Mouse (Mus musculus) limb, embryonic 15.5 days (tissue): ENCODE results near the gene Gm27021. TPM values are rescaled to one million over a fixed set of nuclear protein-coding genes. Genes with fewer than 3 reads are reported as not detected.

Experiments
- ATAC-seq: fragments of 200-750 bp; cut with Nextera tagmentation; 2 replicates; pipeline ENCODE4 v1.8.0; 2017; ENCODE audit warnings: low read depth, moderate TSS enrichment; ENCODE audit not compliant: insufficient number of reproducible peaks, low FRiP score, low TSS enrichment
- H3K27ac ChIP-seq: fragments of 300-500 bp; sonication (generic); 2 replicates; pipeline ENCODE4 v1.5.1; 2015; ENCODE audit warnings: moderate library complexity, mild to moderate bottlenecking, inconsistent platforms
- H3K27me3 ChIP-seq: fragments of 300-500 bp; sonication (generic); 2 replicates; pipeline ENCODE4 v1.6.1; 2015; ENCODE audit warnings: inconsistent platforms
- H3K36me3 ChIP-seq: fragments of 300-500 bp; sonication (generic); 2 replicates; pipeline ENCODE4 v1.6.1; 2015; ENCODE audit warnings: inconsistent platforms
- H3K4me1 ChIP-seq: fragments of 300-500 bp; sonication (generic); 2 replicates; pipeline ENCODE4 v1.6.1; 2015; ENCODE audit warnings: inconsistent platforms
- H3K4me2 ChIP-seq: fragments of 300-500 bp; sonication (generic); 2 replicates; pipeline ENCODE4 v1.6.1; 2015; ENCODE audit warnings: mild to moderate bottlenecking, inconsistent platforms
- H3K4me3 ChIP-seq: fragments of 300-500 bp; sonication (generic); 2 replicates; pipeline ENCODE4 v1.5.1; 2015; ENCODE audit warnings: mild to moderate bottlenecking, inconsistent platforms
- H3K9ac ChIP-seq: fragments of 300-500 bp; sonication (generic); 2 replicates; pipeline ENCODE4 v1.6.1; 2015; ENCODE audit warnings: inconsistent platforms
- H3K9me3 ChIP-seq: fragments of 300-500 bp; sonication (generic); 2 replicates; pipeline ENCODE4 v1.6.1; 2016; ENCODE audit warnings: inconsistent platforms
- WGBS: fragments of 180-500 bp; shearing (Covaris S2); methylation state at CpG from one replicate; pipeline ENCODE4 v1.1.7; 2015; 5-methylcytosine and 5-hydroxymethylcytosine counted together
- polyA plus RNA-seq: library from polyadenylated mRNA; unstranded; fragments of >200 nt; fragmentation: Nextera tagmentation; extraction: Ambion mirVana; gene quantifications from 2 replicates; pipeline ENCODE4 v1.2.1, GENCODE M21; 2015

Gm27021 gene
- polyA plus RNA-seq, 1 experiment from 2014 or later = 5.0 TPM

GRCm38 (mm10) chr8:120616663-120617626, 50.9 kb downstream of the Gm27021 start:
- H3K9ac ChIP-seq = no peak overlapping the region
- no peaks in the 10 kb centered on the region for H3K27me3 ChIP-seq
- peaks cover 13% of the 10 kb centered on the region for H3K4me1 ChIP-seq
- no peaks in the 10 kb centered on the region for H3K9me3 ChIP-seq
- 47% methylated on average over 7 of the region's 8 CpGs for WGBS
- ATAC-seq = no peak
- no peak overlapping the region for H3K4me3 ChIP-seq
- H3K36me3 ChIP-seq = no peaks in the 10 kb centered on the region
- no peak overlapping the region for H3K27ac ChIP-seq
- no peak overlapping the region for H3K4me2 ChIP-seq

- no peak for ATAC-seq
- Histone ChIP-seq H3K4me2 (no peak overlapping the region), H3K9me3 (no peaks in the 10 kb centered on the region), H3K9ac (no peak overlapping the region), H3K27ac (no peak overlapping the region), H3K4me3 (no peak overlapping the region), H3K4me1 (peaks cover 13% of the 10 kb centered on the region), H3K36me3 (no peaks in the 10 kb centered on the region), H3K27me3 (no peaks in the 10 kb centered on the region)
- 81% methylated on average over 3 of the region's 3 CpGs for WGBS
Measured at GRCm38 (mm10) chr8:120614491-120614890, 53.4 kb downstream of the Gm27021 start.

- WGBS = 82% methylated on average over 6 of the region's 6 CpGs
- H3K36me3 ChIP-seq = no peaks in the 10 kb centered on the region
- H3K9me3 ChIP-seq = no peaks in the 10 kb centered on the region
- H3K4me1 ChIP-seq = 0 out of 2 replicates have a peak, but pooled peaks cover 3% of the 10 kb centered on the region
- no peak overlapping the region for H3K27ac ChIP-seq
- no peaks in the 10 kb centered on the region for H3K27me3 ChIP-seq
- no peak overlapping the region for H3K9ac ChIP-seq
- no peak for ATAC-seq
- no peak overlapping the region for H3K4me2 ChIP-seq
- no peak overlapping the region for H3K4me3 ChIP-seq
Measured at GRCm38 (mm10) chr8:120610824-120611223, 57.1 kb downstream of the Gm27021 start.

GRCm38 (mm10) chr8:120607885-120608284, 60.0 kb downstream of the Gm27021 start:
- H3K36me3 ChIP-seq = no peaks in the 10 kb centered on the region
- no peaks in the 10 kb centered on the region for H3K27me3 ChIP-seq
- peaks cover 4% of the 10 kb centered on the region for H3K4me1 ChIP-seq
- H3K4me2 ChIP-seq = no peak overlapping the region
- 16% methylated on average over 7 of the region's 7 CpGs for WGBS
- no peak for ATAC-seq
- no peak overlapping the region for H3K9ac ChIP-seq
- no peak overlapping the region for H3K27ac ChIP-seq
- H3K9me3 ChIP-seq = no peaks in the 10 kb centered on the region
- H3K4me3 ChIP-seq = no peak overlapping the region

- H3K27ac ChIP-seq = no peak overlapping the region
- WGBS = 83% methylated on average over 9 of the region's 9 CpGs
- H3K9ac ChIP-seq = no peak overlapping the region
- no peaks in the 10 kb centered on the region for H3K9me3 ChIP-seq
- H3K4me2 ChIP-seq = no peak overlapping the region
- H3K4me3 ChIP-seq = no peak overlapping the region
- no peaks in the 10 kb centered on the region for H3K36me3 ChIP-seq
- H3K4me1 ChIP-seq = peaks cover 8% of the 10 kb centered on the region
- ATAC-seq = no peak
- no peaks in the 10 kb centered on the region for H3K27me3 ChIP-seq
Measured at GRCm38 (mm10) chr8:120607460-120607859, 60.4 kb downstream of the Gm27021 start.

- ATAC-seq = no peak
- no peaks in the 10 kb centered on the region for H3K36me3 ChIP-seq
- H3K4me1 ChIP-seq = peaks cover 25% of the 10 kb centered on the region
- H3K27ac ChIP-seq = no peak overlapping the region
- H3K4me3 ChIP-seq = no peak overlapping the region
- H3K4me2 ChIP-seq = no peak overlapping the region
- no peaks in the 10 kb centered on the region for H3K9me3 ChIP-seq
- no peak overlapping the region for H3K9ac ChIP-seq
- H3K27me3 ChIP-seq = no peaks in the 10 kb centered on the region
- WGBS = 40% methylated on average over 6 of the region's 6 CpGs
Measured at GRCm38 (mm10) chr8:120602672-120603071, 65.2 kb downstream of the Gm27021 start.

GRCm38 (mm10) chr8:120599504-120599903, 68.4 kb downstream of the Gm27021 start:
- no peaks in the 10 kb centered on the region for H3K27me3 ChIP-seq
- no peak for ATAC-seq
- no peak overlapping the region for H3K4me3 ChIP-seq
- H3K4me2 ChIP-seq = no peak overlapping the region
- WGBS = 56% methylated on average over 7 of the region's 7 CpGs
- no peak overlapping the region for H3K27ac ChIP-seq
- no peak overlapping the region for H3K9ac ChIP-seq
- H3K9me3 ChIP-seq = no peaks in the 10 kb centered on the region
- peaks cover 22% of the 10 kb centered on the region for H3K4me1 ChIP-seq
- no peaks in the 10 kb centered on the region for H3K36me3 ChIP-seq

- 13% methylated on average over 24 of the region's 24 CpGs for WGBS
- no peaks in the 10 kb centered on the region for H3K36me3 ChIP-seq
- H3K9ac ChIP-seq = no peak overlapping the region
- H3K4me2 ChIP-seq = peak overlapping the region; percentile 42
- ATAC-seq = peak; percentile 27; the same call in 1 of the 2 replicates
- no peaks in the 10 kb centered on the region for H3K27me3 ChIP-seq
- H3K4me3 ChIP-seq = peak overlapping the region; percentile 11
- no peaks in the 10 kb centered on the region for H3K9me3 ChIP-seq
- 0 out of 2 replicates have a peak overlapping the region, but pooled peaks have one; percentile 8 for H3K27ac ChIP-seq
- H3K4me1 ChIP-seq = peaks cover 22% of the 10 kb centered on the region
Measured at GRCm38 (mm10) chr8:120598579-120598978, 69.3 kb downstream of the Gm27021 start.

- H3K9me3 ChIP-seq = no peaks in the 10 kb centered on the region
- no peak overlapping the region for H3K27ac ChIP-seq
- no peaks in the 10 kb centered on the region for H3K27me3 ChIP-seq
- no peaks in the 10 kb centered on the region for H3K36me3 ChIP-seq
- H3K4me2 ChIP-seq = no peak overlapping the region
- no peak for ATAC-seq
- H3K9ac ChIP-seq = no peak overlapping the region
- WGBS = 10% methylated on average over 5 of the region's 5 CpGs
- H3K4me3 ChIP-seq = no peak overlapping the region
- H3K4me1 ChIP-seq = peaks cover 13% of the 10 kb centered on the region
Measured at GRCm38 (mm10) chr8:120595963-120596362, 71.9 kb downstream of the Gm27021 start.

- ATAC-seq = no peak
Measured at GRCm38 (mm10) chr8:120594571-120594970, 73.3 kb downstream of the Gm27021 start.

GRCm38 (mm10) chr8:120591587-120592292, 76.1 kb downstream of the Gm27021 start:
- Histone ChIP-seq H3K4me3 (no peak overlapping the region), H3K9ac (no peak overlapping the region), H3K4me1 (peaks cover 22% of the 10 kb centered on the region), H3K27ac (no peak overlapping the region), H3K27me3 (no peaks in the 10 kb centered on the region), H3K9me3 (no peaks in the 10 kb centered on the region), H3K36me3 (no peaks in the 10 kb centered on the region), H3K4me2 (no peak overlapping the region)
- ATAC-seq = no peak
- 69% methylated on average over 10 of the region's 10 CpGs for WGBS

More at GRCm38 (mm10) chr8:120594571-120594970, 73.3 kb downstream of the Gm27021 start:
- Histone ChIP-seq H3K9ac (no peak overlapping the region), H3K4me3 (no peak overlapping the region), H3K27me3 (no peaks in the 10 kb centered on the region), H3K36me3 (no peaks in the 10 kb centered on the region), H3K4me1 (peaks cover 19% of the 10 kb centered on the region), H3K4me2 (no peak overlapping the region), H3K27ac (no peak overlapping the region), H3K9me3 (no peaks in the 10 kb centered on the region)
- 88% methylated on average over 5 of the region's 5 CpGs for WGBS

- Histone ChIP-seq H3K4me3 (peak overlapping the region; percentile 65), H3K4me1 (peaks cover 22% of the 10 kb centered on the region), H3K9me3 (no peaks in the 10 kb centered on the region), H3K27ac (peak overlapping the region; percentile 54), H3K36me3 (peaks cover 10% of the 10 kb centered on the region), H3K9ac (no peak overlapping the region; the same call in 1 of the 2 replicates), H3K4me2 (peak overlapping the region; percentile 86), H3K27me3 (no peaks in the 10 kb centered on the region)
- WGBS = 51% methylated on average over 2 of the region's 2 CpGs
- ATAC-seq = no peak
Measured at GRCm38 (mm10) chr8:120589921-120590320, 78.0 kb downstream of the Gm27021 start.
